Mouse (Mus musculus) stomach, postnatal 0 days (tissue): ENCODE results near the gene Usp26. TPM values are rescaled to one million over a fixed set of nuclear protein-coding genes. Genes with fewer than 3 reads are reported as not detected.
A peak's percentile ranks its signal among the peaks of the same experiment; 100 is the strongest.

ENCODE experiments used
- ATAC-seq: fragments of 200-750 bp; cut with Nextera tagmentation; 2 replicates; pipeline ENCODE4 v1.8.0; 2017; ENCODE audit not compliant: low FRiP score, low TSS enrichment
- DNase-seq: peaks from one replicate; pipeline ENCODE4 v3.0.0-alpha.2; 2016; ENCODE audit warnings: low spot score
- H3K27ac ChIP-seq: fragments of 300-500 bp; sonication (generic); replicated peaks from 2 replicates; pipeline ENCODE4 v1.5.1; 2014; ENCODE audit warnings: mild to moderate bottlenecking, control low read depth
- H3K27me3 ChIP-seq: fragments of 300-500 bp; sonication (generic); 2 replicates; pipeline ENCODE4 v1.6.1; 2014; ENCODE audit warnings: low read length; ENCODE audit not compliant: control insufficient read depth, insufficient read depth
- H3K36me3 ChIP-seq: fragments of 300-500 bp; sonication (generic); 2 replicates; pipeline ENCODE4 v1.6.1; 2014; ENCODE audit warnings: low read length, mixed read lengths; ENCODE audit not compliant: control insufficient read depth, insufficient read depth
- H3K4me1 ChIP-seq: fragments of 300-500 bp; sonication (generic); replicated peaks from 2 replicates; pipeline ENCODE4 v1.6.1; 2014; ENCODE audit warnings: antibody characterized with exemption; ENCODE audit not compliant: control insufficient read depth, insufficient read depth
- H3K4me2 ChIP-seq: fragments of 300-500 bp; sonication (generic); replicated peaks from 2 replicates; pipeline ENCODE4 v1.6.1; 2014; ENCODE audit warnings: low read depth, mild to moderate bottlenecking, control low read depth, moderate library complexity
- H3K4me3 ChIP-seq: fragments of 300-500 bp; sonication (generic); 2 replicates; pipeline ENCODE4 v1.5.1; 2014; ENCODE audit warnings: low read depth, low read length, control low read depth
- H3K9ac ChIP-seq: fragments of 300-500 bp; sonication (generic); 2 replicates; pipeline ENCODE4 v1.6.1; 2014; ENCODE audit warnings: mild to moderate bottlenecking, low read length, control low read depth, mixed read lengths
- H3K9me3 ChIP-seq: fragments of 300-500 bp; sonication (generic); 2 replicates; pipeline ENCODE4 v1.6.1; 2016; ENCODE audit warnings: low read length; ENCODE audit not compliant: control insufficient read depth
- CTCF ChIP-seq: IDR thresholded peaks from 2 replicates; pipeline ENCODE4 v1.5.1; 2016; ENCODE audit warnings: antibody characterized with exemption, low read depth, mild to moderate bottlenecking, moderate library complexity
- EP300 ChIP-seq: optimal IDR thresholded peaks from 2 replicates; pipeline ENCODE3; 2016; ENCODE audit warnings: antibody characterized with exemption
- WGBS: fragments of 180-500 bp; shearing (Covaris S2); extraction: QIAGEN DNeasy Blood & Tissue Kit; methylation state at CpG from one replicate; pipeline ENCODE4 v1.1.7; 2014; 5-methylcytosine and 5-hydroxymethylcytosine counted together
- polyA plus RNA-seq: library from polyadenylated mRNA; unstranded; fragments of >200 nt; fragmentation: Nextera tagmentation; extraction: Ambion mirVana; gene quantifications from 2 replicates; pipeline ENCODE4 v1.2.1, GENCODE M21; 2015

Gene Usp26
- not detected in 2 replicates for polyA plus RNA-seq

DNA sequence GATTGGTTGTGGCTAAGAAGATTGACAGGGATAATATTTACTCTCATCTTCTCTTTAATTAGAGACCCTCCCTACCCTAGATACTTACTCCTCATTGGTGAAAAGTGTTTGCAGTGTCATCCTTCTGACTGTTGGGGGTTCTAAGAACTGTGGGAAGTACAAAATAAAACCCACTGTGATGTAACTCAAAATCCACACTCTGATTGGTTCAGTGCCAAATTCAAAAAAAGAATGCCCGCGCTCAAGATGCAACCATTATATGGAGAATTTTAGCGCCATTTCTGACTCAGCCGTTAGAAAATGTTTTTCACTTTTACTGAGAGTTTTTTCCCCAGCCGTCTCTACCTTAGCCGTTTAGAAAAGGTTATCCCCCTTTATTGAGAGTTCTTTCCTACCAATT is at the start of gene Usp26:
Gene Usp26 (minus strand): TSS at position 101 of the 400 bp plus-strand sequence.
- DNase-seq: no peak
- 85% methylated on average over 6 of the region's 6 CpGs for WGBS
- ATAC-seq: no peak

DNA sequence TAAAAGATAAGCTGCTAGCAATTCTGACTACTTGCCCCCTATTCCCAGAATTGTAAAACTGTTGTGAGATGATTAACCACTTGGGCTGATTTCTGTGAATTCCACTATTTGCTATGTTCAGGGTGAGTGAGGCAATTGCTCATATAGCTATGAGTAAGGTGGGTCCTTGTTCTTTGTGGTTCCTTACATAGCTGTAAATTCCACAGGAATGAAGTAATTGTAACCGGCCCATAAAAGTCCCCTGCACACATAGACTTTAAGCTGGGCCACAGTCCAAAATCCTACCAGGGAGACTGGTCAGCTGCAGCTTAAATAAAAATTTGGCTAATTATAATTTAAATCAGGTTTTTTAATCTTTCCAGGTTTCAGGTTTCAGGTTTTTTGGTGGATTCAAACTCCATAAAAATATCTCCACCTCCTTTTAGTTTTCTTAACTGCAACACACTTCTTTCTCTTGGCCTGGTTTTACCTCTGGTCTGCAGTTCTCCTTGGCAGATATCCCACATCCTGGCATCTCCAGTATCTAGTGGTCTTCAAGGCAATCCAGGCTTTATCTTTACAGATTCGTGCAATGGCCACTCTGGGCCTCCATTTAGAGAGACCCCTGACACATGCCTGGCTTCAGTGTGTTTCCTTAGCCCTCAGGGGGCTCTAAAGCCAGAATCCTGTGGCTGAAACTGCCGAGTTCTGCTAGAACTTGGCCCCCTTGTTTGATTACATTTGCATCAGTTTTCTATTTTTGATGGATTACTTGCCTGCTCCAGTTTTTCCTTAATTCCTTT is 13.6 kb upstream of the Usp26 start:
- Histone ChIP-seq H3K4me2 (no peak overlapping the region), H3K27me3 (no peaks in the 10 kb centered on the region), H3K9ac (no peak overlapping the region), H3K4me1 (no peaks in the 10 kb centered on the region), H3K36me3 (no peaks in the 10 kb centered on the region), H3K9me3 (no peaks in the 10 kb centered on the region), H3K27ac (no peak overlapping the region), H3K4me3 (no peak overlapping the region)
- DNase-seq: no peak
- 34% methylated on average over 3 of the region's 3 CpGs for WGBS
- ATAC-seq: no peak
- TF ChIP-seq EP300 (no peak), CTCF (no peak)

More for the DNA sequence above, at the start of gene Usp26:
- H3K27ac ChIP-seq: no peak within 1 kb of the TSS
- no peak within 1 kb of the TSS for H3K9ac ChIP-seq
- no peak within 1 kb of the TSS for H3K4me2 ChIP-seq
- no peak within 1 kb of the TSS for H3K4me3 ChIP-seq
- no peaks in the 10 kb centered on the region for H3K9me3 ChIP-seq
- TF ChIP-seq EP300: no peak
- TF ChIP-seq CTCF: no peak
- H3K27me3 ChIP-seq: no peaks in the 10 kb centered on the region
- no peaks in the 10 kb centered on the region for H3K36me3 ChIP-seq
- H3K4me1 ChIP-seq: no peaks in the 10 kb centered on the region

DNA sequence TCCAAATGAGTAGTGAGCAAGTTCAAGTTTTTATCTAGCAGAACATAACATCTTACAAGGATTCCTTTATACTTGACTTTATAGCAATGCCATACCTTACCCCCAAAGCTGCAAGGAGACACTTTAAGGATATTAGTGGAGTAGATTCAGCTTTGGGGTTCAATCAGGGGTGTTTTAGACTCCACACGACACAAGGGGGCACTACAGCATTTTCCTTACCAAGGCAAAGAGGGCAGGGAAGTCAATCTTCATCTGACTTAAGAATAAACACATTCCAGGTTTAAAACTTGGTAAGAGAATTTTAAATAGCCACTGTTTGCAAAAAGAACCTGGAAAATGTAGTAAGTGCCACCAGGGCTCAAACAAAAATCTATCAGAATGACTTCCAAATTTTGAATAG is 33.6 kb downstream of the Usp26 start:
- WGBS: 6% methylated on average over 1 of the region's 1 CpGs
- ATAC-seq: no peak
- H3K36me3 ChIP-seq: no peaks in the 10 kb centered on the region
- DNase-seq: peak; percentile 16
- H3K27ac ChIP-seq: no peak overlapping the region
- no peak overlapping the region for H3K4me2 ChIP-seq
- H3K4me3 ChIP-seq: no peak overlapping the region
- no peaks in the 10 kb centered on the region for H3K4me1 ChIP-seq
- no peak for TF ChIP-seq EP300
- peak; percentile 65 for TF ChIP-seq CTCF
- H3K9ac ChIP-seq: no peak overlapping the region
- H3K27me3 ChIP-seq: no peaks in the 10 kb centered on the region
- no peaks in the 10 kb centered on the region for H3K9me3 ChIP-seq

DNA sequence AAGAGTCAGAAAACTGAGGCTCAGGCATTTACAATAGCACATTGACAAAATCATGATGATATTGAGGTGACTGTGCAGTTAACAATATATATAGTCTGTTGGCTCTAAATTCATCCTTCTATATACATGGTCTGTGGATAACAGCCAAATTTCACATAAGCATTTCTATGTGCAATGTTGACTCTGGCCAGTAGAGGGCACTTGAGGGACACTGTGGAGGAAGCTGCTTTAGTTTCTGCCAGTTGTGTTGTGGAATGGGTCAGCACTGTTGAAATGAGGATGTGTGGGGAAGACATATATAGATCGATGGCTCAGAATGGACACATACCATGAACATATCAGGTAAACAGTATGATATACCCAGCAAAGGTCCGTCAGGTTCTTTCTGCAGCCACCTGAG is 64.6 kb downstream of the Usp26 start:
- Histone ChIP-seq H3K4me3 (no peak overlapping the region), H3K9ac (no peak overlapping the region), H3K9me3 (no peaks in the 10 kb centered on the region), H3K4me2 (no peak overlapping the region), H3K36me3 (no peaks in the 10 kb centered on the region), H3K27ac (no peak overlapping the region), H3K27me3 (no peaks in the 10 kb centered on the region), H3K4me1 (no peaks in the 10 kb centered on the region)
- TF ChIP-seq EP300 (no peak), CTCF (peak; percentile 88)
- ATAC-seq: no peak
- 56% methylated on average over 2 of the region's 2 CpGs for WGBS
- DNase-seq: peak; percentile 35

DNA sequence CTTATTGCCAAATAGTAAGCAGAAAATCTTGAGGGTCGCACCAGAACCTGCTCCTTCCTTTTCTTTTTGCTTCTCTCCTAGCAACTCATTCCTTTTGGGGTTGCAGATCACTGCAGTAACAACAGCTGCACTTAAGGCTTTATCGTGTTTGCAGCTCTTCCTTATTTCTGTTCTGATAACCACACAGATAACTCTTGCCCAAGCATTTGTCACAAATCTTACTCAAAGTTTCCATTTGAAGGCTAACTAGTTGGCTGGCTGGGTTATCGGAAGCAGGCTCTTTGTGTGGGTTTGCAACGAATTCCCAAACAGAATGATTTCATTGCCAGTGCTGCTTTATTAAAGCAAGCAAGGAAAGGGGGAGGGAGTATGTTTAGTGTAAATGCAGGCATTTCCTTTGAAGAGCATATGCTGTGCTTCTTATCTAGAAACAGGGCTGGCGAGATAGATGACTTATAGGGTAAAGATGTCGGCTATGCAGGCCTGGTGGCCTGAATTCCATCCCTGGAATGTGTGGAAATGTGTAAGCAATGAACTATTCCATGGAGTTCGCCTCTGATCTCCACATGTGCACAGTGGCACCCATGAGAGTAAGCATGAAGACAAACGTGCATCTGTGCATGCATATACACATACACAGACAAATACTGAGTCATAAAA is 86.8 kb downstream of the Usp26 start:
- WGBS: 52% methylated on average over 8 of the region's 8 CpGs
- Histone ChIP-seq H3K9ac (no peak overlapping the region), H3K4me1 (no peaks in the 10 kb centered on the region), H3K36me3 (no peaks in the 10 kb centered on the region), H3K27ac (no peak overlapping the region), H3K4me3 (no peak overlapping the region), H3K9me3 (no peaks in the 10 kb centered on the region), H3K4me2 (no peak overlapping the region), H3K27me3 (no peaks in the 10 kb centered on the region)
- TF ChIP-seq EP300 (no peak), CTCF (no peak)
- no peak for ATAC-seq
- DNase-seq: no peak

DNA sequence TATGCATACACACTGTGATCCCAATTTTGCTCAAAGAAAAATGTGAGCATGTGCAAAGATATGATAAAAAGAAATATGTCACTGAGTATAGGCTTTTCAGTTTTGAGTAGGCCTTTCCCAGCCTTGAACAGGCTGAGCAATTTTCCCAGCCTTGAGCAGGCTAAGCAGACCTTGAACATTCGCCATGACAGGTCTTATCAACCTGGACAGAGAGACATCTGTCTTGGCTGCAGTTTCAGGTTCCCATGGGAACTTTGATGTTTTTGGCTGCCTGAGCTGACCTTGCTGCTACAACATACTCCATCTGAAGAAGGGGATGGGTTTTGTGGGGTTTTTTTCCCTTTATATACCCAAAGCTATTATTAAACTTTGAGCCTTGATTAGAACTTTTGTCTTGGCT is 88.0 kb downstream of the Usp26 start:
- no peak overlapping the region for H3K9ac ChIP-seq
- no peak overlapping the region for H3K4me3 ChIP-seq
- WGBS: 67% methylated on average over 1 of the region's 1 CpGs
- no peaks in the 10 kb centered on the region for H3K4me1 ChIP-seq
- H3K27me3 ChIP-seq: no peaks in the 10 kb centered on the region
- no peak overlapping the region for H3K4me2 ChIP-seq
- no peak for ATAC-seq
- no peak for DNase-seq
- no peak overlapping the region for H3K27ac ChIP-seq
- TF ChIP-seq EP300 (no peak), CTCF (no peak)
- no peaks in the 10 kb centered on the region for H3K9me3 ChIP-seq
- H3K36me3 ChIP-seq: no peaks in the 10 kb centered on the region

Other genes with a start within 250 kb of the Usp26 start
- 1.1 and 1.6 TPM in 2 replicates for gene Hs6st2, start 119.4 kb downstream of the Usp26 start, polyA plus RNA-seq
- gene 1700080O16Rik, start 171.5 kb upstream of the Usp26 start, polyA plus RNA-seq: not detected in 2 replicates